In genomic region chr10:44456757-44457595, GRCm38 (mm10) we compare ENCODE assay signal across 8 mouse cellular contexts.
DNase-seq lines count a peak whose midpoint lies in the region; ATAC-seq and TF ChIP-seq lines count a peak whose summit lies in the region.

No protein-coding gene starts in this region.

- peak overlapping the region; percentile 14; the same call in 1 of the 2 replicates for H3K4me3 ChIP-seq in thymus, adult 2 months (ENCODE audit: control insufficient read depth, insufficient read depth, low read length)
- H3K4me3 ChIP-seq in forebrain, embryonic 12.5 days (replicated peaks), result peak overlapping the region; percentile 59
- H3K4me3 ChIP-seq in hindbrain, embryonic 14.5 days (replicated peaks; ENCODE audit: low read length), result peak overlapping the region; percentile 52
- peak overlapping the region; percentile 65 for H3K4me3 ChIP-seq in liver, embryonic 13.5 days (replicated peaks)
- H3K4me3 ChIP-seq in neural tube, embryonic 15.5 days (replicated peaks), result peak overlapping the region; percentile 66

- no peaks in the 10 kb centered on the region for H3K36me3 ChIP-seq in thymus, adult 2 months (ENCODE audit: control insufficient read depth, insufficient read depth, low read length)
- no peaks in the 10 kb centered on the region for H3K36me3 ChIP-seq in forebrain, embryonic 12.5 days (replicated peaks)
- H3K36me3 ChIP-seq in hindbrain, embryonic 14.5 days (replicated peaks; ENCODE audit: control insufficient read depth, insufficient read depth), result no peaks in the 10 kb centered on the region
- no peaks in the 10 kb centered on the region for H3K36me3 ChIP-seq in liver, embryonic 13.5 days
- no peaks in the 10 kb centered on the region for H3K36me3 ChIP-seq in neural tube, embryonic 15.5 days

- H3K9ac ChIP-seq in forebrain, embryonic 12.5 days, result peak overlapping the region; percentile 21; the same call in 1 of the 2 replicates
- H3K9ac ChIP-seq in hindbrain, embryonic 14.5 days, result 0 out of 2 replicates have a peak overlapping the region, but pooled peaks have one; percentile 8
- H3K9ac ChIP-seq in liver, embryonic 13.5 days, result peak overlapping the region; percentile 65
- no peak overlapping the region for H3K9ac ChIP-seq in neural tube, embryonic 15.5 days (replicated peaks)

- no peak for ATAC-seq in forebrain, embryonic 12.5 days (ENCODE audit: low FRiP score)
- no peak for ATAC-seq in hindbrain, embryonic 14.5 days (ENCODE audit: low FRiP score)
- no peak for ATAC-seq in liver, embryonic 13.5 days (ENCODE audit: low read depth)
- ATAC-seq in neural tube, embryonic 15.5 days (ENCODE audit: low FRiP score), result no peak
- no peak for ATAC-seq in erythroid progenitor cell, adult 5-6 weeks (replicated peaks; ENCODE audit: low FRiP score, poor library complexity, severe bottlenecking)

- peaks cover 12% of the 10 kb centered on the region for H3K4me1 ChIP-seq in thymus, adult 2 months (replicated peaks; ENCODE audit: control insufficient read depth, insufficient read depth, low read length)
- H3K4me1 ChIP-seq in forebrain, embryonic 12.5 days, result peaks cover 22% of the 10 kb centered on the region
- H3K4me1 ChIP-seq in hindbrain, embryonic 14.5 days (replicated peaks; ENCODE audit: control insufficient read depth, insufficient read depth, low read length), result peaks cover 14% of the 10 kb centered on the region
- H3K4me1 ChIP-seq in liver, embryonic 13.5 days (replicated peaks), result peaks cover 32% of the 10 kb centered on the region
- H3K4me1 ChIP-seq in neural tube, embryonic 15.5 days, result peaks cover 26% of the 10 kb centered on the region

- H3K9me3 ChIP-seq in forebrain, embryonic 12.5 days, result no peaks in the 10 kb centered on the region
- H3K9me3 ChIP-seq in hindbrain, embryonic 14.5 days (ENCODE audit: control insufficient read depth, low read length), result no peaks in the 10 kb centered on the region
- H3K9me3 ChIP-seq in liver, embryonic 13.5 days (replicated peaks), result no peaks in the 10 kb centered on the region
- no peaks in the 10 kb centered on the region for H3K9me3 ChIP-seq in neural tube, embryonic 15.5 days (replicated peaks)

- peak overlapping the region; percentile 96 for H3K4me2 ChIP-seq in forebrain, embryonic 12.5 days
- H3K4me2 ChIP-seq in hindbrain, embryonic 14.5 days (replicated peaks), result peak overlapping the region; percentile 94
- peak overlapping the region; percentile 90 for H3K4me2 ChIP-seq in liver, embryonic 13.5 days
- peak overlapping the region; percentile 97 for H3K4me2 ChIP-seq in neural tube, embryonic 15.5 days

- TF ChIP-seq CTCF in thymus, adult 2 months (IDR thresholded peaks at IDR 0.05; ENCODE audit: borderline replicate concordance, control insufficient read depth, extremely low read depth, insufficient read depth, low read length, poor library complexity), result 0 out of 2 replicates have a peak, but pooled peaks have one; percentile 16

- peak; percentile 44 for DNase-seq in thymus, adult 2 months
- no peak for DNase-seq in thymus, postnatal 0 days (ENCODE audit: low spot score)
- no peak for DNase-seq in hindbrain, embryonic 14.5 days (ENCODE audit: low spot score)
- DNase-seq in liver, embryonic 13.5 days, result no peak
- no peak for DNase-seq in layer of hippocampus, postnatal 36 days

- no peak overlapping the region for H3K27ac ChIP-seq in thymus, adult 2 months (ENCODE audit: control insufficient read depth, insufficient read depth, low read length)
- H3K27ac ChIP-seq in forebrain, embryonic 12.5 days, result no peak overlapping the region
- no peak overlapping the region for H3K27ac ChIP-seq in hindbrain, embryonic 14.5 days
- H3K27ac ChIP-seq in liver, embryonic 13.5 days, result no peak overlapping the region
- no peak overlapping the region for H3K27ac ChIP-seq in neural tube, embryonic 15.5 days (replicated peaks)

- WGBS in thymus, adult 2 months, result 14% methylated on average over 31 of the region's 31 CpGs
- 1% methylated on average over 31 of the region's 31 CpGs for WGBS in forebrain, embryonic 12.5 days
- WGBS in hindbrain, embryonic 14.5 days, result 2% methylated on average over 31 of the region's 31 CpGs
- WGBS in liver, embryonic 13.5 days (ENCODE audit: insufficient replicate concordance), result 4% methylated on average over 31 of the region's 31 CpGs
- 1% methylated on average over 30 of the region's 31 CpGs for WGBS in neural tube, embryonic 15.5 days

- no peak for TF ChIP-seq POLR2A in thymus, adult 2 months (IDR thresholded peaks at IDR 0.05; ENCODE audit: control insufficient read depth, extremely low read depth, insufficient read depth, low read length, poor library complexity)

- H3K27me3 ChIP-seq in thymus, adult 2 months (ENCODE audit: control insufficient read depth, insufficient read depth, low read length), result no peaks in the 10 kb centered on the region
- peaks cover 63% of the 10 kb centered on the region for H3K27me3 ChIP-seq in forebrain, embryonic 12.5 days
- H3K27me3 ChIP-seq in hindbrain, embryonic 14.5 days (ENCODE audit: control insufficient read depth, insufficient read depth, low read length), result peaks cover 41% of the 10 kb centered on the region
- H3K27me3 ChIP-seq in liver, embryonic 13.5 days, result peaks cover 39% of the 10 kb centered on the region
- H3K27me3 ChIP-seq in neural tube, embryonic 15.5 days (replicated peaks), result peaks cover 23% of the 10 kb centered on the region

Comparison
In these comparisons a context has a peak if more than half of its experiments do, and no peak if none do; other contexts are left out.
1. H3K4me3 ChIP-seq: peak in every context shown above with its lines; median percentile 66 in neural tube, embryonic 15.5 days; 65 in liver, embryonic 13.5 days; 59 in forebrain, embryonic 12.5 days; 52 in hindbrain, embryonic 14.5 days; 14 in thymus, adult 2 months.